Mouse (Mus musculus): Measurements from ENCODE around the gene Mlc1. TPM values are rescaled to one million over a fixed set of nuclear protein-coding genes. Genes with fewer than 3 reads are reported as not detected.

The Mlc1 gene
- polyA plus RNA-seq (2016; fragmentation: Nextera tagmentation; extraction: Ambion mirVana): 4.7 and 5.5 TPM in 2 replicates

DNA sequence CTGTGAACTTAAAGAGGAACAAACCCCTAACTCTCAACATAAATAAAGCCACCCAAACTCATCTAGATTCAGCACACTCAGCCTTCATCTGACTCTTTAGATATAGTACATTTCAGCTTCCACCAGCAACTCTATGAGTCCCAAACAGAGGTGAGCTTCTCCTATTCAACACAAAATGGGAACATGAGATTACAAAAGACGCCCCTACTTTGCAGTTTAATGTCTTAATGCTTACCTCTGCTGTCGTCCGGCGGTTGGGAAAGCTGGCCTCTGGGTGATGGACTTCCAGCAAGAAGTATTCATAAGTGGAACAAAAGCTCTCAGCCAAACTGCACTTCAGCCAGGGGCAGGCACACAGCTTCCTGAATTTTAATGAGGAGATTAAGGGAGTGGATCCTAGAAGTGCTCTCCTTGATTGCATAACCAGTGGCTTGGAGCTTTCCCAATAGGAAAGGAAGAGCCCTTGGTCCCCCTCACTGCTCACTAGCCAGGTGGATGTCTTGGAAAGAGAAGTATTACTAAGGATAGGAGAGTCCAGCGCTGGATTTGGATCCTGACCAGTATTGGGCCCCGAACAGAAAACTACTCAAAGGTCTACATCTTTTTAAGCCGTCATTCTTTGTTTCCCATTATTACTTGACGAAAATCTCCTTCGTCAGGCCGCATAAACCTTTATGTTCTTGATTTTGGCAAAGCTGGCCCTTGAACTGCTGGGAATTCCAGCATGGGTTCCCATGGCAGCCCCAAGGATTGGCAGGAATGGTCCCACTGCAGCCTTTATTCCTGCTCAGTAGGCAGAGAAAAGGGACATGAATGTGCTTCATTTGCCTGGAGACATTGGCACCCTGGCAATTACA is at the start of gene Mlc1:
Gene Mlc1 (minus strand): TSS at position 727 of the 857 bp plus-strand sequence.
- Histone ChIP-seq H3K36me3 (no peaks in the 10 kb centered on the region), H3K27me3 (ENCODE audit: insufficient read depth, poor library complexity, severe bottlenecking) (peaks cover 4% of the 10 kb centered on the region; the same call in 1 of the 2 replicates), H3K9me3 (0 out of 2 replicates have a peak, but pooled peaks cover 6% of the 10 kb centered on the region), H3K27ac (peak within 1 kb of the TSS; percentile 83), H3K4me1 (replicated peaks) (peaks cover 20% of the 10 kb centered on the region), H3K4me3 (peak within 1 kb of the TSS; percentile 34)
- WGBS: 30% methylated on average over 10 of the region's 10 CpGs
- peak; percentile 77 for DNase-seq (ENCODE audit: low spot score)

GRCm38 (mm10) chr15:89020492-89020891 is 41.7 kb upstream of the Mlc1 start:
- H3K4me3 ChIP-seq: no peak overlapping the region
- 91% methylated on average over 7 of the region's 7 CpGs for WGBS

DNA sequence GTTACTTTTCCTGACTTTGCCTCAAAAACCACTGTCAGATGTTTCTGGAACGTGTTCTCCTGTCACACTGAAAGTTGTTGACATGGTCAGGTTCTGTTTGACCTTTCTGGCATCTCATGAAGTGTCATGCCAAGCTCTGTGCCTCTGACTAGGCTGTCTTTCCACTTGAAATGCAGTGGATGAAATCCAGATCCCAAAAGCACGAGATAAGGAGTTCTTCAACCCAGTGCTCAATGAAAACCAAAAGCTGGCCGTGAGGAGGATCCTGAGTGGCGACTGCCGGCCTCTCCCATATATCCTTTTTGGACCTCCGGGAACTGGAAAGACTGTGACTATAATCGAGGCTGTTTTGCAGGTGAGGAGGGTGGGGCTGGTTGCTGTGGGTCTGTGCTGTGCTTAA is 41.3 kb upstream of the Mlc1 start:
- Histone ChIP-seq H3K9me3 (no peaks in the 10 kb centered on the region), H3K4me1 (replicated peaks) (no peaks in the 10 kb centered on the region), H3K4me3 (no peak overlapping the region), H3K36me3 (no peaks in the 10 kb centered on the region), H3K27ac (no peak overlapping the region), H3K27me3 (ENCODE audit: insufficient read depth, poor library complexity, severe bottlenecking) (no peaks in the 10 kb centered on the region)
- WGBS: 87% methylated on average over 7 of the region's 7 CpGs
- DNase-seq (ENCODE audit: low spot score): no peak

More at GRCm38 (mm10) chr15:89020492-89020891, 41.7 kb upstream of the Mlc1 start:
- no peak for DNase-seq (ENCODE audit: low spot score)
- Histone ChIP-seq H3K36me3 (no peaks in the 10 kb centered on the region), H3K27me3 (ENCODE audit: insufficient read depth, poor library complexity, severe bottlenecking) (no peaks in the 10 kb centered on the region), H3K9me3 (no peaks in the 10 kb centered on the region), H3K27ac (no peak overlapping the region), H3K4me1 (replicated peaks) (no peaks in the 10 kb centered on the region)

- DNase-seq (ENCODE audit: low spot score): no peak
- WGBS: 93% methylated on average over 3 of the region's 3 CpGs
Observed at GRCm38 (mm10) chr15:89016722-89017121, 37.9 kb upstream of the Mlc1 start.

DNA sequence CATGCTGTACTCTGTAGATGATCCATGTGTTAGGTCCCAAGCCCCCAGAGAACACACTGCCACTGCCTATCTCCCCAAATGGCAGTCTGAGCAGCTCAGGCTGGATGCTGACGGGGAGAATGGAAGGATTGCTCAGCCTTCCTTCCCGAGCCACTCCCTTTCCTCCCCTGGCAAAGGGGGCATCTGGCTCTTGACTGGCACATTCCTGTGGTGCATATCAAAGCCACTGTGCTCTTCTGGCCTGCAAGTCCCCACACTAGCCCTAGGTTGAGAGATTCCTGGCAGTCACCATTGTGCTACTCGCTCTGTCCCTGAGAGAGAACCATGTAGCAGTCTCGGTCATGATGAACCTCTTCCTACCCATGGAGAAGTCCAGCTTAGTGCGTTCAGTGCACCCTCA is 29.0 kb upstream of the Mlc1 start:
- WGBS: 84% methylated on average over 5 of the region's 5 CpGs
- no peak for DNase-seq (ENCODE audit: low spot score)
- no peak overlapping the region for H3K27ac ChIP-seq
- H3K9me3 ChIP-seq: no peaks in the 10 kb centered on the region
- no peaks in the 10 kb centered on the region for H3K4me1 ChIP-seq (replicated peaks)
- no peaks in the 10 kb centered on the region for H3K36me3 ChIP-seq
- H3K27me3 ChIP-seq (ENCODE audit: insufficient read depth, poor library complexity, severe bottlenecking): no peaks in the 10 kb centered on the region
- no peak overlapping the region for H3K4me3 ChIP-seq

More at GRCm38 (mm10) chr15:89016722-89017121, 37.9 kb upstream of the Mlc1 start:
- Histone ChIP-seq H3K27ac (no peak overlapping the region), H3K36me3 (no peaks in the 10 kb centered on the region), H3K4me3 (no peak overlapping the region), H3K4me1 (replicated peaks) (no peaks in the 10 kb centered on the region), H3K27me3 (ENCODE audit: insufficient read depth, poor library complexity, severe bottlenecking) (no peaks in the 10 kb centered on the region), H3K9me3 (no peaks in the 10 kb centered on the region)

DNA sequence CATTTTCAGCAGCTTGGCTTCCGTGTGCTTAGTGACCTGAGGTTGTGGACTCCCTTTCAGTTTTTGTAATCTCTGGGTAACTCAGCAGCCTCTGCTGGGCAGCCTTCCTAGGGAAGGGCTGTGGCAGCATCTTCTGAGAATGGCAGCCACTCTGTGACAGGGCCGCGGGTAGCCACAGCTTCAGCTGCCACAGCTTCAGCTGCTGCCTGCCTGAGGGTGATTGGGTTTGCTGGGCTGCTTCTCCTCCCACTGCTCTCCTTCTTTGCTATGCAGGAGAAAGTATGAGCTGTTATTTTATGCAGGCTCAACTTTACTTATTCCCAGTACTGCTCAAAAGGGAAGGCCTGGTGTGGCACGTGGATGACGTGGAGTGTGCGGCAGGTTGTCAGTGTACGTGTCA is 28.2 kb upstream of the Mlc1 start:
- Histone ChIP-seq H3K4me1 (replicated peaks) (no peaks in the 10 kb centered on the region), H3K27me3 (ENCODE audit: insufficient read depth, poor library complexity, severe bottlenecking) (no peaks in the 10 kb centered on the region), H3K4me3 (no peak overlapping the region), H3K9me3 (no peaks in the 10 kb centered on the region), H3K27ac (no peak overlapping the region), H3K36me3 (no peaks in the 10 kb centered on the region)
- 93% methylated on average over 7 of the region's 7 CpGs for WGBS
- DNase-seq (ENCODE audit: low spot score): no peak

GRCm38 (mm10) chr15:89001245-89001644 is 22.4 kb upstream of the Mlc1 start:
- Histone ChIP-seq H3K4me3 (no peak overlapping the region), H3K27ac (no peak overlapping the region), H3K4me1 (replicated peaks) (no peaks in the 10 kb centered on the region; the same call in 1 of the 2 replicates), H3K36me3 (no peaks in the 10 kb centered on the region), H3K27me3 (ENCODE audit: insufficient read depth, poor library complexity, severe bottlenecking) (no peaks in the 10 kb centered on the region; the same call in 1 of the 2 replicates), H3K9me3 (no peaks in the 10 kb centered on the region)
- no peak for DNase-seq (ENCODE audit: low spot score)
- 83% methylated on average over 3 of the region's 3 CpGs for WGBS

DNA sequence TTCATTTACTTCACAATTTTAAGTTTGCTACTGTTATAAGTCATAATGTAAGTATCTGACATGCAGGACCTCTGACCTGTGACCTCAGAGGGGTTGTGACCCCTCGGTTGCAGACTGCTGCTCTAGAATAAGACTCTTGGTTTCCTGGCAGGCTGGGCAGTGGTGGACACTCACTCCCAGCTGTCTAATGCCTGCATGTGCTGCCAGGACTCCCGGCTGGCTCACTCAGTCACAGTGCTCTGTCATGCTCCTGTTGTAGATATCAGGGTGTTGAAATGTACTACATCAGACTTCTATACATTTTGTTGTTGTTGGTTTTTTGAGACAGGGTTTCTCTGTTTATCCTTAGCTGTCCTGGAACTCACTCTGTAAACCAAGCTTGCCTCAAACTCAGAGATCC is 21.6 kb upstream of the Mlc1 start:
- DNase-seq (ENCODE audit: low spot score): no peak
- H3K4me1 ChIP-seq (replicated peaks): no peaks in the 10 kb centered on the region; the same call in 1 of the 2 replicates
- no peaks in the 10 kb centered on the region for H3K36me3 ChIP-seq
- no peaks in the 10 kb centered on the region; the same call in 1 of the 2 replicates for H3K27me3 ChIP-seq (ENCODE audit: insufficient read depth, poor library complexity, severe bottlenecking)
- no peak overlapping the region for H3K4me3 ChIP-seq
- no peaks in the 10 kb centered on the region for H3K9me3 ChIP-seq
- H3K27ac ChIP-seq: no peak overlapping the region
- WGBS: 58% methylated on average over 2 of the region's 2 CpGs

DNA sequence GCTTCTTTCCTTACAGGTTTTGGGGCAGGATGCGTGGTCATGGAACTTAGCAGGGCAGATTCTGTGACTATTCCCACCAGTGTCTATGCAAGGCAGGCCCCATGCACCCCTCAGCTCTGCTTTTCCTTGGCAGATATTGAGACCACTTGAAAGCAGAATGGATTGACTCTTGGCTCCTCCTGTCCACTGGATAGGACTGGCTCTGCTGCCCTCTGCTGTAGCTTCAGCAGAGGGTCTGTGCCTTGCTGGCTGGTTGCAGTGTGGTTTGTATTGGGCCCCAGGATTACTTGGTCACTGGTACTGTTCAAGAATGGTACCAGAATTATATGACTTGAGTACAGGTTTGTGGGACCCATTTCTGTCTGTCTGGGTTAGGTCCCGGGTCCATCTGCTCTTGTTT is 20.3 kb upstream of the Mlc1 start:
- H3K27ac ChIP-seq: no peak overlapping the region
- DNase-seq (ENCODE audit: low spot score): peak; percentile 5

GRCm38 (mm10) chr15:88998636-88999035 is 19.8 kb upstream of the Mlc1 start:
- Histone ChIP-seq H3K4me1 (replicated peaks) (no peaks in the 10 kb centered on the region; the same call in 1 of the 2 replicates), H3K36me3 (no peaks in the 10 kb centered on the region), H3K27me3 (ENCODE audit: insufficient read depth, poor library complexity, severe bottlenecking) (no peaks in the 10 kb centered on the region; the same call in 1 of the 2 replicates), H3K9me3 (no peaks in the 10 kb centered on the region), H3K4me3 (no peak overlapping the region), H3K27ac (no peak overlapping the region)
- WGBS: 81% methylated on average over 8 of the region's 8 CpGs
- no peak for DNase-seq (ENCODE audit: low spot score)

More for the DNA sequence above, 20.3 kb upstream of the Mlc1 start:
- WGBS: 85% methylated on average over 2 of the region's 2 CpGs
- no peaks in the 10 kb centered on the region; the same call in 1 of the 2 replicates for H3K4me1 ChIP-seq (replicated peaks)
- no peaks in the 10 kb centered on the region; the same call in 1 of the 2 replicates for H3K27me3 ChIP-seq (ENCODE audit: insufficient read depth, poor library complexity, severe bottlenecking)
- no peaks in the 10 kb centered on the region for H3K36me3 ChIP-seq
- H3K4me3 ChIP-seq: no peak overlapping the region
- no peaks in the 10 kb centered on the region for H3K9me3 ChIP-seq

- Histone ChIP-seq H3K4me1 (replicated peaks) (no peaks in the 10 kb centered on the region), H3K9me3 (no peaks in the 10 kb centered on the region), H3K4me3 (no peak overlapping the region), H3K27me3 (ENCODE audit: insufficient read depth, poor library complexity, severe bottlenecking) (no peaks in the 10 kb centered on the region), H3K36me3 (no peaks in the 10 kb centered on the region), H3K27ac (no peak overlapping the region)
- 81% methylated on average over 2 of the region's 2 CpGs for WGBS
- DNase-seq (ENCODE audit: low spot score): no peak
Observed at GRCm38 (mm10) chr15:88989236-88989635, 10.4 kb upstream of the Mlc1 start.

DNA sequence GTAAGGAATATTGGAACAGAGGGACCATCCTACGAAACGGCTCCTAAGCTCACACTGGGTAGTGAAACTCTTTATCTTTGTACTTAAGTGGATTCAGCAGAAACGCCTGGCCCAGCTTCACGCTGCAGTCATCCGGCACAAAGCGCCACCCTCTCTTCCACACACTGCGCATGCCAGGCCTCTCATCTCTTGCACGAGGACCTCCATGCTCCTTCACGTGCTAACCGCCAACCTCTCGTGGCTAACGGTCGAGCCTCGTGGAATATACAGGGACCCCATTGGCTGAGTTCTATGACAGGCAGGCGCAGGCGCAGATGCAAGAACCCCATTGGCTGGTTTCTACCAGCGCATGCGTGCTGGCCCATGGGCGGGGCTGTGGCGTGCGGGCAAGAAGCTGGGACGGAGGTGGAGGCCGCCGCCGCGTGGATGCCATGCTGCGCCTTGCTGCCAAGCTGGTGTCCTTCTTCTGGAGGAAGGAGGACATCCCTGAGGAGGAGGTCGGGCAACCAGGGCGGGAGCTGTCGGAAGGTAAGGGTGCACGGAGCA is 3.8 kb upstream of the Mlc1 start, which contains the start of gene Mov10l1:
Gene Mov10l1 (plus strand): TSS at position 376 of the 546 bp plus-strand sequence.
- no peaks in the 10 kb centered on the region for H3K36me3 ChIP-seq
- WGBS: 93% methylated on average over 31 of the region's 31 CpGs
- H3K27ac ChIP-seq: no peak within 1 kb of the TSS
- H3K9me3 ChIP-seq: 0 out of 2 replicates have a peak, but pooled peaks cover 6% of the 10 kb centered on the region
- H3K4me3 ChIP-seq: no peak within 1 kb of the TSS
- DNase-seq (ENCODE audit: low spot score): no peak
- peaks cover 19% of the 10 kb centered on the region for H3K4me1 ChIP-seq (replicated peaks)
- peaks cover 4% of the 10 kb centered on the region; the same call in 1 of the 2 replicates for H3K27me3 ChIP-seq (ENCODE audit: insufficient read depth, poor library complexity, severe bottlenecking)

DNA sequence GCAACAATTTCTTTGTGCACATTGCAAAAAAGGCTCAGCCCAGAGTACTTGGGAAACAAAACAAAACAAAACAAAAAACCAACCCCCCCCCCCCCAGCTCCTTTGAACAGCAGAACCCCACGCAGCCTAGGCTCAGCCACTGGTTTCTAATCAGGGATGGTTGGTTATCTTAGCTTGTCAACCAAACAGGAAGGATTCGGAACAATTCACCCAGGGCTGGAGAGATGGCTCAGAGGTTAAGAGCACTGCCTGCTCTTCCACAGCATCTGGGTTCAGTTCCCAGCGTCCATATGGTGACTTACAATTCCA is 285 bp upstream of the Mlc1 start:
- 20% methylated on average over 3 of the region's 3 CpGs for WGBS
- DNase-seq (ENCODE audit: low spot score): no peak
- no peak overlapping the region for H3K4me3 ChIP-seq
- no peaks in the 10 kb centered on the region for H3K36me3 ChIP-seq
- 0 out of 2 replicates have a peak, but pooled peaks cover 6% of the 10 kb centered on the region for H3K9me3 ChIP-seq
- H3K27me3 ChIP-seq (ENCODE audit: insufficient read depth, poor library complexity, severe bottlenecking): peaks cover 4% of the 10 kb centered on the region; the same call in 1 of the 2 replicates
- H3K4me1 ChIP-seq (replicated peaks): peaks cover 20% of the 10 kb centered on the region
- H3K27ac ChIP-seq: peak overlapping the region; percentile 83
